Mouse (Mus musculus) neural tube, postnatal 0 days (tissue): ENCODE data around the gene Hist1h2ag. TPM values are rescaled to one million over a fixed set of nuclear protein-coding genes. Genes with fewer than 3 reads are reported as not detected.

Experiments
- microRNA-seq: library from miRNA; unstranded; fragments of <30 nt; microRNA quantifications from one replicate; pipeline ENCODE4, GENCODE M21; 2016
- polyA plus RNA-seq: library from polyadenylated mRNA; unstranded; fragments of >200 nt; fragmentation: Nextera tagmentation; extraction: Ambion mirVana; gene quantifications from 2 replicates; pipeline ENCODE4 v1.2.1, GENCODE M21; 2015

Gene Hist1h2ag
- not detected in 2 replicates for polyA plus RNA-seq

DNA sequence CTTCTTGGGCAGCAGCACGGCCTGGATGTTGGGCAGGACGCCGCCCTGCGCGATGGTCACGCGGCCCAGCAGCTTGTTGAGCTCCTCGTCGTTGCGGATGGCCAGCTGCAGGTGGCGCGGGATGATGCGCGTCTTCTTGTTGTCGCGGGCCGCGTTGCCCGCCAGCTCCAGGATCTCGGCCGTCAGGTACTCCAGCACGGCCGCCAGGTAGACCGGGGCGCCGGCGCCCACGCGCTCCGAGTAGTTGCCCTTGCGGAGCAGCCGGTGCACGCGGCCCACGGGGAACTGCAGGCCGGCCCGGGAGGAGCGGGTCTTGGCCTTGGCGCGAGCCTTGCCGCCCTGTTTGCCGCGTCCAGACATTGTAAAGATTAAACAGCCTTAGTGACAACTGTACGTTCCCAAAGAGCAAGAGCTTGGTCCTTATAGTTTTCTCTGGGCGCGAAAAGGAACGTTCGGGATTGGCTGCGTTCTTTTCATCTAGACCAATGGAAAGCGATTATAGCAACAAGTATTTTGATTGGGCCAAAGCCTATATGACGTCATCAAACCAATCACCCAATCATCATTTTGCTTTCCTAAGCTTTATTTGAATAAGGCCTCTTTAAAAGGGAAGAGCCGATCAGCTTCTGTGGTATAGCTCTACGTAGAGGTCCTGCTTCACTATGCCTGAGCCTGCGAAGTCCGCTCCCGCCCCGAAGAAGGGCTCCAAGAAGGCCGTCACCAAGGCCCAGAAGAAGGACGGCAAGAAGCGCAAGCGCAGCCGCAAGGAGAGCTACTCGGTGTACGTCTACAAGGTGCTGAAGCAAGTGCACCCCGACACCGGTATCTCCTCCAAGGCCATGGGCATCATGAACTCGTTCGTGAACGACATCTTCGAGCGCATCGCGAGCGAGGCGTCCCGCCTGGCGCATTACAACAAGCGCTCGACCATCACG is at the start of gene Hist1h2ag, which contains the start of gene Hist1h2bj:
Hist1h2ag (minus strand) TSS at position 377 of the 935 bp plus-strand sequence.
Hist1h2bj (plus strand) TSS at position 647 of the 935 bp plus-strand sequence.

DNA sequence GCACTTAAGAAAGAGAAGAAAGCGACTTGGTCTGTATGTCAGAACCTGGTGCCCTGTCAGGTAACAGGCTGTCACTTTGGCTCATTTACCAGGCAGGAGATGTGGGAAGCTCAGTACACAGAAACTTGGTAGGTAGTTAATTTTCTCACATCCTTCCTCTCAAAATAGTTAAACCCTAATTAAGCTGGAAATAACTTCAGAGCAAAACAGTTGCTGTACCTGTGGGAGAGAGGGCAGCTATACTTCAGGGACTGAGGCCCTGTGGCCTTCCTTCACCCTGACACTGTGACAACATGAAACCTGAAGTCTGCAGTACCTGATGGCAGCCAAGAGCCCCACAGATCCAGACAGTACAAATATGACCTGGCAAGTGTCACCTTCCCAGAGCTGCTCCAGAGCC is 41.4 kb upstream of the Hist1h2ag start, which contains the start of gene Vmn1r188:
Vmn1r188 (plus strand) TSS at position 301 of the 400 bp plus-strand sequence.

DNA sequence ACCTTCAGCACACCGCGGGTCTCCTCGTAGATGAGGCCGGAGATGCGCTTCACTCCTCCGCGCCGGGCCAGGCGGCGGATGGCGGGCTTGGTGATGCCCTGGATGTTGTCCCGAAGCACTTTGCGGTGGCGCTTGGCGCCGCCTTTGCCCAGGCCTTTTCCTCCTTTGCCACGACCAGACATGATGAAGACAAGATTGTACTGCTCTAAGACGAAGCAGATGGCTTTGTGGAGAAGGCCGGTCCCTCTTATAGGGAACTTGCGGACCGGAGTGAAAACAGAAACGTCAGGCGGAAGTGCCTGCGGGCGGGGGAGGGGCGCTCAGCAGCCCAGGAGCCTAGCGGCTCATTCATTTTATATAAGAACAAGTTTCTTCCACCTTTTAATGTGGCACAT is 1.6 kb downstream of the Hist1h2ag start, which contains the start of gene Hist1h4i:
Hist1h4i (minus strand) TSS at position 221 of the 395 bp plus-strand sequence.

DNA sequence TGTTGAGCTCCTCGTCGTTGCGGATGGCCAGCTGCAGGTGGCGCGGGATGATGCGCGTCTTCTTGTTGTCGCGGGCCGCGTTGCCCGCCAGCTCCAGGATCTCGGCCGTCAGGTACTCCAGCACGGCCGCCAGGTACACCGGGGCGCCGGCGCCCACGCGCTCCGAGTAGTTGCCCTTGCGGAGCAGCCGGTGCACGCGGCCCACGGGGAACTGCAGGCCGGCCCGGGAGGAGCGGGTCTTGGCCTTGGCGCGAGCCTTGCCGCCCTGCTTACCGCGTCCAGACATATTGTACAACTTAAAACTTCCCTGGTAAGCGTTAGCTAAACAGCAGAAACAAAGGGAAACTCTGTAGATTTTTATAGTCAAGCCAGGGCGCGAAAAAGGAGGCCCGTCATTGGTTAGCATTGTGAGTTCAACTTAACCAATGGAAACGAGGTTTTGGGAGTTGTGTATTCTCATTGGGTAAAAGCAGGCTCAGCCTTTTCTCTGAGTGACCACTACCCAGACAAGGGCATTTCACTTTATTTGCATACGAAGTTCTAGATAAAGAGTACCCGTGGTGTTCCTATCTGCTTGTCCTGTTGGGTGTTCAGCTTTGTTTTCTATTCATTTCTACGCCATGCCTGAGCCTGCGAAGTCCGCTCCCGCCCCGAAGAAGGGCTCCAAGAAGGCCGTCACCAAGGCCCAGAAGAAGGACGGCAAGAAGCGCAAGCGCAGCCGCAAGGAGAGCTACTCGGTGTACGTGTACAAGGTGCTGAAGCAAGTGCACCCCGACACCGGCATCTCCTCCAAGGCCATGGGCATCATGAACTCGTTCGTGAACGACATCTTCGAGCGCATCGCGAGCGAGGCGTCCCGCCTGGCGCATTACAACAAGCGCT is 7.2 kb downstream of the Hist1h2ag start, which contains the start of the genes Hist1h2ah and Hist1h2bk:
Hist1h2ah (minus strand) TSS at position 302 of the 882 bp plus-strand sequence.
Hist1h2bk (plus strand) TSS at position 604 of the 882 bp plus-strand sequence.

DNA sequence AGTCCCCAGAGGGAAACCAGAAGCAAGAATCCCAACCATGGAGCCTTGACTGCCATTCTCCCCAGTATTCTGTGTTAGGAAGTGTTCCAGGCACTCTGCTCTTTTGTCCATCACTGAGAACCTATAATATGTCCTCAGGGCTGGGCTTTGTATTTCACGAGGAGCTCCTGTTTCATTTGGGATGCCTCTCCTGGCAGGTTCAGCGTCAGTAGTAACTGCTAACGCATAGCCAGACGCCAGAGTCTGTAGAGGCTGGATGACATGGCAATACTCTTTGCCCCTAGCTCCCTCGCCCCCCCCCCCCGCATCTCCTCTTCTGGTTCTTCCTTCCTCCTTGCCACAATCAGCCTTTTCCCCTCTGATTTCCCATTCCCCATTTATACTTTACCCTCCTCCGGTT is 33.1 kb downstream of the Hist1h2ag start, which contains the start of gene Prss16:
Prss16 (minus strand) TSS at position 101 of the 400 bp plus-strand sequence.

Small RNA genes lying within 50 kb of the gene (microRNA-seq; reads per million reads assigned to microRNA genes)
- gene Gm26300 (not detected), gene Gm44390 (not detected), gene Gm44486 (not detected)

Other genes with a start within 250 kb of the Hist1h2ag start
- gene Hist1h2bq, start 232.7 kb downstream of the Hist1h2ag start, polyA plus RNA-seq, result 1.8 and 3.8 TPM in 2 replicates
- not detected in 2 replicates for gene Hist1h2ao, start 232.5 kb downstream of the Hist1h2ag start, polyA plus RNA-seq
- not detected in 2 replicates for gene Hist1h4m, start 231.2 kb downstream of the Hist1h2ag start, polyA plus RNA-seq
- gene Hist1h4n, start 210.7 kb downstream of the Hist1h2ag start, polyA plus RNA-seq, result 2.5 and 3.3 TPM in 2 replicates
- 265 and 280 TPM in 2 replicates for gene Hist1h2ap, start 209.4 kb downstream of the Hist1h2ag start, polyA plus RNA-seq
- gene Hist1h2br, start 209.2 kb downstream of the Hist1h2ag start, polyA plus RNA-seq, result 1.7 and 4.2 TPM in 2 replicates
- gene Zfp184, start 97.8 kb downstream of the Hist1h2ag start, polyA plus RNA-seq, result 5.3 and 6.1 TPM in 2 replicates
- gene Pom121l2, start 61.8 kb downstream of the Hist1h2ag start, polyA plus RNA-seq, result not detected in 2 replicates
- 0.21 and 0.29 TPM in 2 replicates for gene Prss16, start 33.2 kb downstream of the Hist1h2ag start, polyA plus RNA-seq
- 4.0 TPM in 1 of 2 replicates, not detected in the other for gene Hist1h2ah, start 7.4 kb downstream of the Hist1h2ag start, polyA plus RNA-seq
- gene Hist1h2bk, start 7.1 kb downstream of the Hist1h2ag start, polyA plus RNA-seq, result not detected in 2 replicates
- gene Hist1h4i, start 1.6 kb downstream of the Hist1h2ag start, polyA plus RNA-seq, result 3.4 and 3.5 TPM in 2 replicates
- 1.9 TPM in 1 of 2 replicates, not detected in the other for gene Hist1h2bj, start 270 bp upstream of the Hist1h2ag start, polyA plus RNA-seq
- not detected in 2 replicates for gene Vmn1r188, start 41.5 kb upstream of the Hist1h2ag start, polyA plus RNA-seq
- not detected in 2 replicates for gene Vmn1r189, start 62.9 kb upstream of the Hist1h2ag start, polyA plus RNA-seq
- not detected in 2 replicates for gene Vmn1r191, start 141.0 kb upstream of the Hist1h2ag start, polyA plus RNA-seq
- gene Vmn1r192, start 148.2 kb upstream of the Hist1h2ag start, polyA plus RNA-seq, result not detected in 2 replicates
- gene Vmn1r193, start 180.2 kb upstream of the Hist1h2ag start, polyA plus RNA-seq, result not detected in 2 replicates
- gene Vmn1r194, start 201.3 kb upstream of the Hist1h2ag start, polyA plus RNA-seq, result not detected in 2 replicates
- gene Vmn1r195, start 227.6 kb upstream of the Hist1h2ag start, polyA plus RNA-seq, result not detected in 2 replicates
- gene Vmn1r196, start 247.0 kb upstream of the Hist1h2ag start, polyA plus RNA-seq, result not detected in 2 replicates